Mouse (Mus musculus): ENCODE measurements around the gene Cnot11. TPM values are rescaled to one million over a fixed set of nuclear protein-coding genes. Genes with fewer than 3 reads are reported as not detected.
"Not testable (repeated sequence)": the region's sequence is repeated elsewhere in the genome, so short reads cannot be mapped to it uniquely, and the experiment has no call there.

The Cnot11 gene
- polyA plus RNA-seq, 1 experiment from 2014 or later, result 15.9 TPM

DNA sequence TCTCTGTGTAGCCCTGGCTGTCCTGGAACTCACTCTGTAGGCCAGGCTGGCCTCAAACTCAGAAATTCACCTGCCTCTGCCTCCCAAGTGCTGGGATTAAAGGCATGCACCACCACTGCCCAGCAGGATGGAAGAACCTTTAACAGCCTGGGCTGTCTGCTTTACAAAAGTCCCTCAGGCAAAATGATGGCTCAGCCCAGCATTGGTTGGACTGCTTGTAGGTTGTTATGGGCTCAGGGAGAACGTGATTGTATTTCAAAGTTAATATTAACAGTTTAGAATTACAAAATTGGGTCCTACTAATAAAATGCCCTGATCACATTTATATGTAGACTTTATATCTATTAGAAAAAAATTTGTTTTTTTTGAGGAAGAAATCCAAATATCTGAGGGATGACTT lies 56.8 kb downstream of the Cnot11 start:
- H3K4me3 ChIP-seq; H3K9me3 ChIP-seq (replicated peaks); H3K4me2 ChIP-seq; H3K36me3 ChIP-seq (ENCODE audit: poor library complexity, severe bottlenecking); ATAC-seq; H3K27me3 ChIP-seq; H3K9ac ChIP-seq; H3K4me1 ChIP-seq; H3K27ac ChIP-seq: not testable (repeated sequence)
- 84% methylated on average over 1 of the region's 1 CpGs for WGBS

DNA sequence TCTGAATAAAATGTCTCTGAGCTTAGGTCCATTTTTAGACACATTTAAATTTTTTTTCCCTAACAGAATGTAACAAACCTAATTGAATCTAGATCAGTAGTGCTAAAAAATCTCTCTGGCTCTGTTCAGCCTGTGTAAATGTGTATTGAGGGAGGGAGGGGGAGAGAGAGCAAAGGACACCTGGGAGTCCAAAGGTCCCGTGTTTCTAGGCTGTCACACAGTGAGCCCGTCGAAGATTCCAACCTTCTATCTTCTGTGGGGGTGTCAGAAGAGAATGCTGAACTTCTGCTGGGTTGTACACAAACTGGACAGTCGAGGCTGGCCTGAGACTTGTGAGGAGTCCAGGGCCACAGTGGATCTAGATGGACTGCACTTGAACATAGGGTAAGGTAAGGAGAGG lies 57.3 kb downstream of the Cnot11 start:
- no peaks in the 10 kb centered on the region for H3K9me3 ChIP-seq (replicated peaks)
- no peaks in the 10 kb centered on the region for H3K36me3 ChIP-seq (ENCODE audit: poor library complexity, severe bottlenecking)
- H3K4me3 ChIP-seq, result no peak overlapping the region
- WGBS, result 84% methylated on average over 4 of the region's 4 CpGs
- H3K27ac ChIP-seq, result no peak overlapping the region
- H3K27me3 ChIP-seq, result no peaks in the 10 kb centered on the region
- H3K4me1 ChIP-seq, result no peaks in the 10 kb centered on the region
- H3K4me2 ChIP-seq, result no peak overlapping the region
- ATAC-seq, result no peak
- no peak overlapping the region for H3K9ac ChIP-seq

DNA sequence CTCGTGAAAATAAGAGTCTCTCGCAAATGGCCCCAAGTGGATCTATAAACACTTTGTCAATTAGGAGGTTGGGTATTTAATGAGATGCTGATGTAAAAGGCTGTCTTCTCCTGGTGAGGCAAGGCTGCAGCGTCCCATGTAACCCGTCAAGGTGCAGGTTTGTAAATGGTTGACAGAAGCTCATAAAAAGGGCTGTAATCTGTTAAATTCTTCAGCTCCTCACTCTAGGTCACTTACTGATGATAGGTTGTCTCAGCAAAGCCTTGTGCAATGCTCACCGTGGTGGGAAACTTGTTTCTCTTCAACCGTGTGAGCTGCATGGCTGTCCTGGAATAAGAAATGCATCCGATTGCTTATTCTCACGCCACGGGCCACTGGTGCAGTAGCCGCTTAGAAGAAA lies 59.0 kb downstream of the Cnot11 start:
- Histone ChIP-seq H3K4me2 (no peak overlapping the region), H3K4me1 (0 out of 2 replicates have a peak, but pooled peaks cover 3% of the 10 kb centered on the region), H3K9ac (no peak overlapping the region), H3K36me3 (ENCODE audit: poor library complexity, severe bottlenecking) (no peaks in the 10 kb centered on the region), H3K27ac (no peak overlapping the region), H3K27me3 (no peaks in the 10 kb centered on the region), H3K9me3 (replicated peaks) (no peaks in the 10 kb centered on the region), H3K4me3 (no peak overlapping the region)
- 79% methylated on average over 10 of the region's 10 CpGs for WGBS
- ATAC-seq, result no peak

Other genes starting within 250 kb of the Cnot11 start
- 419 and 458 TPM in 2 replicates for gene Rpl31, start 167.2 kb upstream of the Cnot11 start, polyA plus RNA-seq (2015; fragmentation: Nextera tagmentation; extraction: Ambion mirVana)
- 6.1 and 6.9 TPM in 2 replicates for gene Tbc1d8, start 56.2 kb upstream of the Cnot11 start, polyA plus RNA-seq (2015; fragmentation: Nextera tagmentation; extraction: Ambion mirVana)
- 20.0 and 20.7 TPM in 2 replicates for gene Rnf149, start 42.4 kb downstream of the Cnot11 start, polyA plus RNA-seq (2015; fragmentation: Nextera tagmentation; extraction: Ambion mirVana)
- gene Creg2, start 116.5 kb downstream of the Cnot11 start, polyA plus RNA-seq (2015; fragmentation: Nextera tagmentation; extraction: Ambion mirVana), result 0.33 and 0.56 TPM in 2 replicates
- gene Rfx8, start 186.0 kb downstream of the Cnot11 start, polyA plus RNA-seq (2015; fragmentation: Nextera tagmentation; extraction: Ambion mirVana), result 0.18 and 0.20 TPM in 2 replicates

Data from forebrain, embryonic 13.5 days (tissue).